ENCODE assay signal across 18 mouse cellular contexts in genomic region chr4:89008561-89008960, GRCm38 (mm10).
DNase-seq lines count a peak whose midpoint lies in the region; TF ChIP-seq lines count a peak whose summit lies in the region.
"Had no signal": no experiment of that assay in that cellular context is flagged by ENCODE, and none has a peak within 500 bp of the region (broad histone marks: within the 10 kb centered on the region; RNA-seq: fewer than 3 reads in every experiment).

No protein-coding gene starts in this region.

- H3K4me3 ChIP-seq in CH12.LX (replicated peaks in 1 of 3; ENCODE audit: low read depth in 2 of 3, low read length in 2 of 3, poor library complexity in 1 of 3): no peak overlapping the region
- no peak overlapping the region for H3K4me3 ChIP-seq in cerebellum, adult 2 months (replicated peaks; ENCODE audit: insufficient read depth, low read depth, low read length)
- H3K4me3 ChIP-seq: embryonic facial prominence, embryonic 15.5 days; erythroblast, embryonic 14.5 days; forebrain, embryonic 15.5 days; heart, embryonic 12.5 days; hindbrain, embryonic 10.5 days had no signal

- dilution Hi-C loops in CH12.LX (cut with MboI; ENCODE audit: extremely low pct_ligation_motif_present, extremely low pct_unique_long_range_greater_than_20kb, low sequenced_read_pairs): no loop called here

- peak; percentile 48 for TF ChIP-seq EP300 in CH12.LX (IDR thresholded peaks at IDR 0.05; ENCODE audit: low read length)

- TF ChIP-seq RAD21 in CH12.LX (IDR thresholded peaks at IDR 0.05; ENCODE audit: low read depth, low read length): no peak

- H3K4me1 ChIP-seq in CH12.LX (ENCODE audit: control insufficient read depth in 1 of 2, insufficient read depth in 2 of 2): peaks cover 5 to 17% of the 10 kb centered on the region in 2 experiments
- no peaks in the 10 kb centered on the region for H3K4me1 ChIP-seq in cerebellum, adult 2 months (ENCODE audit: control insufficient read depth, insufficient read depth, low read length)
- H3K4me1 ChIP-seq: embryonic facial prominence, embryonic 15.5 days; forebrain, embryonic 15.5 days; hindbrain, embryonic 10.5 days had no signal

- no peak overlapping the region for H3K9ac ChIP-seq in CH12.LX (ENCODE audit: insufficient read depth, low read depth)
- H3K9ac ChIP-seq: embryonic facial prominence, embryonic 15.5 days; forebrain, embryonic 15.5 days; heart, embryonic 12.5 days; hindbrain, embryonic 14.5 days had no signal

- WGBS in cerebellum, adult 2 months: 88% methylated on average over 5 of the region's 5 CpGs

- H3K9me3 ChIP-seq in CH12.LX (replicated peaks; ENCODE audit: low read length): no peaks in the 10 kb centered on the region
- H3K9me3 ChIP-seq: embryonic facial prominence, embryonic 15.5 days; forebrain, embryonic 15.5 days; heart, embryonic 12.5 days; hindbrain, embryonic 10.5 days had no signal

- no peak overlapping the region for H3K27ac ChIP-seq in CH12.LX (ENCODE audit: insufficient read depth, low read depth)
- H3K27ac ChIP-seq in cerebellum, adult 2 months (ENCODE audit: insufficient read depth, low read length): no peak overlapping the region
- H3K27ac ChIP-seq: embryonic facial prominence, embryonic 15.5 days; forebrain, embryonic 15.5 days; hindbrain, embryonic 10.5 days; hindbrain, embryonic 14.5 days had no signal

- no peak for TF ChIP-seq POLR2A in CH12.LX (IDR thresholded peaks at IDR 0.05; ENCODE audit: low read depth, low read length)
- no peak for TF ChIP-seq POLR2A in cerebellum, adult 2 months (IDR thresholded peaks at IDR 0.05; ENCODE audit: borderline replicate concordance, insufficient read depth, low read length)

- DNase-seq in 416B (ENCODE audit: low read depth) (peak; percentile 57), CH12.LX (ENCODE audit: extremely low read depth) (peak; percentile 37)
- DNase-seq in brain, adult 2 months (ENCODE audit: low read depth, low spot score): peak; percentile 6
- DNase-seq in naive thymus-derived CD4-positive, alpha-beta T cell, adult 2 months (ENCODE audit: low read depth): peak; percentile 4
- DNase-seq in cerebellum, adult 2 months: no peak
- DNase-seq in kidney, adult 8-10 months: no peak
- DNase-seq in kidney, postnatal 36 days: no peak
- DNase-seq: cerebellum, adult 8-10 months; cerebellum, postnatal 14 days; embryo, embryonic 11 days; gastrocnemius, postnatal 10 days; heart, adult 18-20 months had no signal

- in situ Hi-C loops in CH12.LX (cut with MboI; ENCODE audit: low pct_ligation_motif_present, low pct_unique_long_range_greater_than_20kb, low sequenced_read_pairs): no loop called here

- no peaks in the 10 kb centered on the region for H3K79me2 ChIP-seq in CH12.LX (replicated peaks; ENCODE audit: control insufficient read depth, extremely low read depth, insufficient read depth, poor library complexity, severe bottlenecking)

- no peak overlapping the region for H3K4me2 ChIP-seq in CH12.LX (ENCODE audit: insufficient read depth, low read depth, poor library complexity, severe bottlenecking)
- H3K4me2 ChIP-seq: embryonic facial prominence, embryonic 15.5 days; forebrain, embryonic 15.5 days; heart, embryonic 12.5 days; hindbrain, embryonic 14.5 days had no signal

- no peaks in the 10 kb centered on the region for H3K36me3 ChIP-seq in CH12.LX (replicated peaks in 1 of 2; ENCODE audit: control insufficient read depth in 1 of 2, insufficient read depth in 1 of 2, low read length in 1 of 2)
- H3K36me3 ChIP-seq: embryonic facial prominence, embryonic 15.5 days; forebrain, embryonic 15.5 days; heart, embryonic 12.5 days; hindbrain, embryonic 10.5 days had no signal

- no peak for TF ChIP-seq CTCF in CH12.LX (conservative IDR thresholded peaks at IDR 0.05 in 1 of 2, IDR thresholded peaks at IDR 0.05 in 1 of 2; ENCODE audit: low read depth in 2 of 2, low read length in 2 of 2)
- TF ChIP-seq CTCF in cerebellum, adult 2 months (IDR thresholded peaks at IDR 0.05; ENCODE audit: borderline replicate concordance, insufficient read depth, low read depth, low read length): no peak

- H3K27me3 ChIP-seq in CH12.LX (replicated peaks): no peaks in the 10 kb centered on the region
- H3K27me3 ChIP-seq in cerebellum, adult 2 months (ENCODE audit: control insufficient read depth, insufficient read depth, low read length): no peaks in the 10 kb centered on the region
- H3K27me3 ChIP-seq: embryonic facial prominence, embryonic 15.5 days; forebrain, embryonic 15.5 days; heart, embryonic 12.5 days had no signal

TF ChIP-seq in CH12.LX, 34 proteins besides CTCF, POLR2A, EP300 and RAD21:
- TF ChIP-seq JUN (IDR thresholded peaks at IDR 0.05; ENCODE audit: insufficient read depth, low read depth, low read length): peak; percentile 70
- no peak for TF ChIP-seq TBP (conservative IDR thresholded peaks at IDR 0.05; ENCODE audit: low read depth, low read length)
- peak; percentile 28; the same call in 1 of the 2 replicates for TF ChIP-seq ETS1 (conservative IDR thresholded peaks at IDR 0.05; ENCODE audit: low read depth, low read length)
- no peak for TF ChIP-seq CHD2 (IDR thresholded peaks at IDR 0.05; ENCODE audit: low read length)
- no peak for TF ChIP-seq MYC (IDR thresholded peaks at IDR 0.05; ENCODE audit: low read depth, low read length)
- no peak for TF ChIP-seq KAT2A (IDR thresholded peaks at IDR 0.05; ENCODE audit: insufficient replicate concordance, low read length)
- TF ChIP-seq JUND (conservative IDR thresholded peaks at IDR 0.05; ENCODE audit: low read depth, low read length): peak; percentile 71

Comparison
In these comparisons a context has a peak if more than half of its experiments do, and no peak if none do; other contexts are left out.
1. DNase-seq: peak in 416B (single experiment), CH12.LX (single experiment), brain, adult 2 months (single experiment) and naive thymus-derived CD4-positive, alpha-beta T cell, adult 2 months (single experiment); none in cerebellum, adult 2 months (0 of 2), kidney, adult 8-10 months (0 of 2) and kidney, postnatal 36 days (0 of 2).